Mouse (Mus musculus) right cerebral cortex, postnatal 25 days (tissue): Measurements from ENCODE around the gene Cbr2.
A peak's percentile ranks its signal among the peaks of the same experiment; 100 is the strongest.

Source experiments
- DNase-seq: peaks from one replicate; pipeline ENCODE4 v3.0.0; 2022

Cbr2 gene

GRCm38 (mm10) chr11:120710672-120711071, 21.2 kb downstream of the Cbr2 start:
- no peak for DNase-seq

GRCm38 (mm10) chr11:120709551-120709950, 22.4 kb downstream of the Cbr2 start:
- DNase-seq: no peak

- DNase-seq: no peak
Measured at GRCm38 (mm10) chr11:120707969-120708368, 23.9 kb downstream of the Cbr2 start.

- no peak for DNase-seq
Measured at GRCm38 (mm10) chr11:120707225-120707624, 24.7 kb downstream of the Cbr2 start.

- DNase-seq: no peak
Measured at GRCm38 (mm10) chr11:120706120-120706519, 25.8 kb downstream of the Cbr2 start.

GRCm38 (mm10) chr11:120704486-120705325, 27.2 kb downstream of the Cbr2 start:
- DNase-seq: no peak

- no peak for DNase-seq
Measured at GRCm38 (mm10) chr11:120703696-120704454, 28.0 kb downstream of the Cbr2 start.

- DNase-seq: no peak
Measured at GRCm38 (mm10) chr11:120697741-120698140, 34.2 kb downstream of the Cbr2 start.

- no peak for DNase-seq
Measured at GRCm38 (mm10) chr11:120696568-120696967, 35.3 kb downstream of the Cbr2 start.

GRCm38 (mm10) chr11:120695641-120696040, 36.3 kb downstream of the Cbr2 start:
- DNase-seq: no peak

- no peak for DNase-seq
Measured at GRCm38 (mm10) chr11:120695184-120695583, 36.7 kb downstream of the Cbr2 start.

GRCm38 (mm10) chr11:120693461-120693860, 38.5 kb downstream of the Cbr2 start:
- DNase-seq: no peak

- peak; percentile 28 for DNase-seq
Measured at GRCm38 (mm10) chr11:120692471-120693011, 39.4 kb downstream of the Cbr2 start.

- no peak for DNase-seq
Measured at GRCm38 (mm10) chr11:120689365-120689764, 42.5 kb downstream of the Cbr2 start.

- no peak for DNase-seq
Measured at GRCm38 (mm10) chr11:120686650-120687272, 45.2 kb downstream of the Cbr2 start.

GRCm38 (mm10) chr11:120684660-120685059, 47.3 kb downstream of the Cbr2 start:
- DNase-seq: no peak

- DNase-seq: no peak
Measured at GRCm38 (mm10) chr11:120684086-120684485, 47.8 kb downstream of the Cbr2 start.

GRCm38 (mm10) chr11:120683536-120683935, 48.4 kb downstream of the Cbr2 start:
- DNase-seq: no peak

- no peak for DNase-seq
Measured at GRCm38 (mm10) chr11:120682683-120683082, 49.2 kb downstream of the Cbr2 start.

- DNase-seq: no peak
Measured at GRCm38 (mm10) chr11:120679909-120680308, 52.0 kb downstream of the Cbr2 start.
